In genomic region chr4:135981524-135982063, GRCm38 (mm10) we compare ENCODE assay signal across 11 mouse cellular contexts. TPM values are rescaled to one million over a fixed set of nuclear protein-coding genes. Genes with fewer than 3 reads are reported as not detected.
DNase-seq lines count a peak whose midpoint lies in the region; ATAC-seq lines count a peak whose summit lies in the region.
"Had no signal": no experiment of that assay in that cellular context is flagged by ENCODE, and none has a peak within 500 bp of the region (broad histone marks: within the 10 kb centered on the region; RNA-seq: fewer than 3 reads in every experiment).

No protein-coding gene starts in this region.

- ATAC-seq in granulocyte monocyte progenitor cell, adult 5-6 weeks (replicated peaks; ENCODE audit: poor library complexity, severe bottlenecking), result no peak

- intact Hi-C loops in left cerebral cortex, postnatal 4 days (cut with DNase I), result no loop called here

- peak; percentile 73 to 74 for DNase-seq in left cerebral cortex, adult 18-20 months (ENCODE audit: low spot score in 2 of 2)
- no peak for DNase-seq in left cerebral cortex, postnatal 4 days
- peak; percentile 43 for DNase-seq in cerebellum, adult 8-10 months
- peak; percentile 62 to 69 for DNase-seq in layer of hippocampus, postnatal 10 days (ENCODE audit: low spot score in 2 of 2)
- DNase-seq in right cerebral cortex, postnatal 36 days (ENCODE audit: low spot score in 2 of 2), result peak; percentile 69 to 81
- no peak for DNase-seq in T-cell, adult 2 months (ENCODE audit: low spot score)
- DNase-seq: heart, adult 11 months; kidney, postnatal 25 days; midbrain, embryonic 14.5 days; thymus, adult 18-20 months had no signal

RNA-seq across cellular contexts. Expression of gene Pithd1, which starts 5.5 kb away (rescaled TPM):
- total RNA-seq in left cerebral cortex, adult 18-20 months (2021), result 10 to 100 TPM; 93.6 to 94.4 TPM
- 10 to 100 TPM; 31.0 to 38.1 TPM for total RNA-seq in left cerebral cortex, postnatal 4 days (2021)
- 10 to 100 TPM; 76.2 to 81.0 TPM for total RNA-seq in layer of hippocampus, postnatal 10 days (2021)
- total RNA-seq in granulocyte monocyte progenitor cell, adult 5-6 weeks (2014; fragmentation: Nextera tagmentation), result 21.2 and 24.7 TPM in 2 replicates
- 29.1 and 38.0 TPM in 2 replicates for total RNA-seq in granulocyte monocyte progenitor cell, adult 5-6 weeks (2017)

RNA-seq across cellular contexts. Expression of gene Lypla2, which starts 9.2 kb away (rescaled TPM):
- total RNA-seq in left cerebral cortex, adult 18-20 months (2021), result 10 to 100 TPM; 94.5 to 97.4 TPM
- total RNA-seq in left cerebral cortex, postnatal 4 days (2021), result 100 to 1,000 TPM; 110 to 122 TPM
- 100 to 1,000 TPM; 113 to 119 TPM for total RNA-seq in layer of hippocampus, postnatal 10 days (2021)
- 28.6 and 60.0 TPM in 2 replicates for total RNA-seq in granulocyte monocyte progenitor cell, adult 5-6 weeks (2014; fragmentation: Nextera tagmentation)
- 19.4 and 20.4 TPM in 2 replicates for total RNA-seq in granulocyte monocyte progenitor cell, adult 5-6 weeks (2017)

RNA-seq across cellular contexts. Expression of gene Gale, which starts 18.1 kb away (rescaled TPM):
- 10 to 100 TPM; 25.0 to 28.0 TPM for total RNA-seq in left cerebral cortex, adult 18-20 months (2021)
- 10 to 100 TPM; 30.9 to 35.8 TPM for total RNA-seq in left cerebral cortex, postnatal 4 days (2021)
- total RNA-seq in layer of hippocampus, postnatal 10 days (2021), result 10 to 100 TPM; 34.6 to 36.2 TPM
- 6.3 and 11.1 TPM in 2 replicates for total RNA-seq in granulocyte monocyte progenitor cell, adult 5-6 weeks (2014; fragmentation: Nextera tagmentation)
- total RNA-seq in granulocyte monocyte progenitor cell, adult 5-6 weeks (2017), result 5.0 and 5.3 TPM in 2 replicates

RNA-seq across cellular contexts. Expression of gene Hmgcl, which starts 35.3 kb away (rescaled TPM):
- 10 to 100 TPM; 36.0 to 36.7 TPM for total RNA-seq in left cerebral cortex, adult 18-20 months (2021)
- total RNA-seq in left cerebral cortex, postnatal 4 days (2021), result 10 to 100 TPM; 30.2 to 33.9 TPM
- 10 to 100 TPM; 33.6 to 36.3 TPM for total RNA-seq in layer of hippocampus, postnatal 10 days (2021)
- total RNA-seq in granulocyte monocyte progenitor cell, adult 5-6 weeks (2014; fragmentation: Nextera tagmentation), result 51.5 and 61.2 TPM in 2 replicates
- total RNA-seq in granulocyte monocyte progenitor cell, adult 5-6 weeks (2017), result 36.6 and 40.8 TPM in 2 replicates

RNA-seq across cellular contexts. Expression of gene Eloa, which starts 40.0 kb away (rescaled TPM):
- total RNA-seq in left cerebral cortex, adult 18-20 months (2021), result 10 to 100 TPM; 25.6 to 26.0 TPM
- 10 to 100 TPM; 34.9 to 36.1 TPM for total RNA-seq in left cerebral cortex, postnatal 4 days (2021)
- 10 to 100 TPM; 32.5 to 33.6 TPM for total RNA-seq in layer of hippocampus, postnatal 10 days (2021)
- 49.1 and 52.3 TPM in 2 replicates for total RNA-seq in granulocyte monocyte progenitor cell, adult 5-6 weeks (2014; fragmentation: Nextera tagmentation)
- total RNA-seq in granulocyte monocyte progenitor cell, adult 5-6 weeks (2017), result 62.1 and 63.6 TPM in 2 replicates

Comparison
In these comparisons a context has a peak if more than half of its experiments do, and no peak if none do; other contexts are left out.
1. DNase-seq: peak in left cerebral cortex, adult 18-20 months (2 of 2), cerebellum, adult 8-10 months (single experiment), layer of hippocampus, postnatal 10 days (2 of 2) and right cerebral cortex, postnatal 36 days (2 of 2); none in left cerebral cortex, postnatal 4 days (single experiment) and T-cell, adult 2 months (single experiment).